Mouse (Mus musculus) lung, embryonic 16.5 days (tissue): ENCODE data around the gene 4931406P16Rik. TPM values are rescaled to one million over a fixed set of nuclear protein-coding genes. Genes with fewer than 3 reads are reported as not detected.

Source experiments
- ATAC-seq: fragments of 200-750 bp; cut with Nextera tagmentation; 2 replicates; pipeline ENCODE4 v1.8.0; 2017; ENCODE audit warnings: low read depth, mild to moderate bottlenecking, moderate library complexity
- H3K27ac ChIP-seq: fragments of 300-500 bp; sonication (generic); 2 replicates; pipeline ENCODE4 v1.5.1; 2014; ENCODE audit warnings: mild to moderate bottlenecking, control low read depth, low read length
- H3K27me3 ChIP-seq: fragments of 300-500 bp; sonication (generic); 2 replicates; pipeline ENCODE4 v1.6.1; 2014; ENCODE audit warnings: low read depth, low read length, mixed read lengths; ENCODE audit not compliant: control insufficient read depth, insufficient read depth
- H3K36me3 ChIP-seq: fragments of 300-500 bp; sonication (generic); 2 replicates; pipeline ENCODE4 v1.6.1; 2014; ENCODE audit warnings: low read length; ENCODE audit not compliant: control insufficient read depth, insufficient read depth
- H3K4me1 ChIP-seq: fragments of 300-500 bp; sonication (generic); replicated peaks from 2 replicates; pipeline ENCODE4 v1.6.1; 2014; ENCODE audit warnings: low read length, mixed read lengths; ENCODE audit not compliant: control insufficient read depth, insufficient read depth
- H3K4me2 ChIP-seq: fragments of 300-500 bp; sonication (generic); 2 replicates; pipeline ENCODE4 v1.6.1; 2014; ENCODE audit warnings: low read depth, low read length, control low read depth
- H3K4me3 ChIP-seq: fragments of 300-500 bp; sonication (generic); 2 replicates; pipeline ENCODE4 v1.5.1; 2014; ENCODE audit warnings: mild to moderate bottlenecking, low read length, control low read depth
- H3K9ac ChIP-seq: fragments of 300-500 bp; sonication (generic); 2 replicates; pipeline ENCODE4 v1.6.1; 2014; ENCODE audit warnings: low read length, control low read depth
- H3K9me3 ChIP-seq: fragments of 300-500 bp; sonication (generic); 2 replicates; pipeline ENCODE4 v1.6.1; 2016; ENCODE audit warnings: low read length; ENCODE audit not compliant: control insufficient read depth
- WGBS: fragments of 180-500 bp; shearing (Covaris S2); extraction: QIAGEN DNeasy Blood & Tissue Kit; methylation state at CpG from one replicate; pipeline ENCODE4 v1.1.7; 2014; 5-methylcytosine and 5-hydroxymethylcytosine counted together
- polyA plus RNA-seq: library from polyadenylated mRNA; unstranded; fragments of >200 nt; fragmentation: Nextera tagmentation; extraction: Ambion mirVana; gene quantifications from 2 replicates; pipeline ENCODE4 v1.2.1, GENCODE M21; 2015

4931406P16Rik gene
- polyA plus RNA-seq, 1 experiment from 2014 or later, result 63.8 TPM

GRCm38 (mm10) chr7:34301952-34302351, 11.4 kb downstream of the 4931406P16Rik start:
- Histone ChIP-seq H3K9ac (no peak overlapping the region), H3K4me1 (peaks cover 11% of the 10 kb centered on the region), H3K4me2 (no peak overlapping the region), H3K4me3 (no peak overlapping the region), H3K27me3 (no peaks in the 10 kb centered on the region), H3K36me3 (peaks cover 2% of the 10 kb centered on the region; the same call in 1 of the 2 replicates), H3K27ac (peak overlapping the region; percentile 80), H3K9me3 (no peaks in the 10 kb centered on the region)
- 75% methylated on average over 3 of the region's 3 CpGs for WGBS
- ATAC-seq, result peak; percentile 60

GRCm38 (mm10) chr7:34298818-34299217, 14.5 kb downstream of the 4931406P16Rik start:
- ATAC-seq, result peak; percentile 41; the same call in 1 of the 2 replicates
- H3K4me1 ChIP-seq, result no peaks in the 10 kb centered on the region
- no peaks in the 10 kb centered on the region for H3K27me3 ChIP-seq
- H3K4me3 ChIP-seq, result no peak overlapping the region
- H3K36me3 ChIP-seq, result peaks cover 2% of the 10 kb centered on the region
- peak overlapping the region; percentile 20; the same call in 1 of the 2 replicates for H3K27ac ChIP-seq
- WGBS, result 83% methylated on average over 2 of the region's 2 CpGs
- no peak overlapping the region for H3K4me2 ChIP-seq
- H3K9me3 ChIP-seq, result no peaks in the 10 kb centered on the region
- no peak overlapping the region for H3K9ac ChIP-seq

DNA sequence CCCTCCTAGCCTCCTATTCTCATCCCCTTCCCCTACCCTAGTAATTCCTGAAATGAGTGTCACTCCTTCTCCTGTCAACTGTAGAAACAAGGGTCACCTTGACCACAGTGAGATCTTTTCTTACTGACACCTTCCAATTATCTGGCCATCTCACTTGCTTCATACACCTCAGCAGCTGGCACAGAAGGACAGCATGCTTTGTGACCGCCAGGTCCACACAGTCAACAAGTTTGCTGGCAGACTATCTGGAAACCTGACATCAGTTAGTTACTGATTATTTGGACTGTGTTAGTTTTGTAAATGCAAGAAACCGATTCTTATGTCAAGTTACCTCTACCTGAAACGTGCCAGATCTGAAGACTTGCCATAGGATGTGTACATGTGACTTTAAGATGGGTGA, 17.2 kb downstream of the 4931406P16Rik start:
- H3K27me3 ChIP-seq, result no peaks in the 10 kb centered on the region
- WGBS, result 83% methylated on average over 3 of the region's 3 CpGs
- no peaks in the 10 kb centered on the region for H3K9me3 ChIP-seq
- no peaks in the 10 kb centered on the region for H3K4me1 ChIP-seq
- no peak overlapping the region for H3K27ac ChIP-seq
- no peak overlapping the region for H3K9ac ChIP-seq
- H3K4me2 ChIP-seq, result no peak overlapping the region
- no peak overlapping the region for H3K4me3 ChIP-seq
- no peaks in the 10 kb centered on the region; the same call in 1 of the 2 replicates for H3K36me3 ChIP-seq
- ATAC-seq, result no peak

DNA sequence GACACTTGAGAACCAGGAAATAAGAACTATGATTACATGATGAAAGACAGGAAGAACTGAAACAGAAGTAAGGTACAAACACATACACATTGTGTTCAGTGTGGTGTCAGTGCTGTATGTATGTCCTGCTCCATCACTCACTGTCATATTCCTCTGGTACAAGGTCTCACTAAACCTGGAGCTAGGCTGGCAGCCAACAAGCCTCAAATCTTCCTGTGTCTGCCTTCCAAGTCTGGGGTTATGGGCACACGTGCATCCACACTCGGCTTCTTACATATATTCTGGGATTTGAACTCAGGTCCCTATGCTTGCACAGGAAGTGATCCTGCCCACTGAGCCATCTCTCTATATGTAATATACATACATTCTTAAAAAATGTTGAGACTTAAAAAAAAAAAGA, 20.7 kb downstream of the 4931406P16Rik start:
- 70% methylated on average over 2 of the region's 2 CpGs for WGBS
- no peak overlapping the region for H3K4me3 ChIP-seq

GRCm38 (mm10) chr7:34291265-34291664, 22.1 kb downstream of the 4931406P16Rik start:
- no peak overlapping the region for H3K4me3 ChIP-seq
- no peaks in the 10 kb centered on the region for H3K9me3 ChIP-seq
- H3K4me2 ChIP-seq, result no peak overlapping the region
- H3K27me3 ChIP-seq, result no peaks in the 10 kb centered on the region
- WGBS, result 53% methylated on average over 1 of the region's 1 CpGs
- no peaks in the 10 kb centered on the region; the same call in 1 of the 2 replicates for H3K36me3 ChIP-seq
- ATAC-seq, result peak; percentile 73; the same call in 1 of the 2 replicates
- H3K27ac ChIP-seq, result peak overlapping the region; percentile 74
- H3K9ac ChIP-seq, result no peak overlapping the region
- no peaks in the 10 kb centered on the region for H3K4me1 ChIP-seq

More for the DNA sequence above, 20.7 kb downstream of the 4931406P16Rik start:
- H3K4me2 ChIP-seq, result no peak overlapping the region
- no peaks in the 10 kb centered on the region; the same call in 1 of the 2 replicates for H3K36me3 ChIP-seq
- ATAC-seq, result peak; percentile 41; the same call in 1 of the 2 replicates
- 0 out of 2 replicates have a peak overlapping the region, but pooled peaks have one; percentile 36 for H3K27ac ChIP-seq
- no peak overlapping the region for H3K9ac ChIP-seq
- no peaks in the 10 kb centered on the region for H3K4me1 ChIP-seq
- H3K27me3 ChIP-seq, result no peaks in the 10 kb centered on the region
- no peaks in the 10 kb centered on the region for H3K9me3 ChIP-seq

DNA sequence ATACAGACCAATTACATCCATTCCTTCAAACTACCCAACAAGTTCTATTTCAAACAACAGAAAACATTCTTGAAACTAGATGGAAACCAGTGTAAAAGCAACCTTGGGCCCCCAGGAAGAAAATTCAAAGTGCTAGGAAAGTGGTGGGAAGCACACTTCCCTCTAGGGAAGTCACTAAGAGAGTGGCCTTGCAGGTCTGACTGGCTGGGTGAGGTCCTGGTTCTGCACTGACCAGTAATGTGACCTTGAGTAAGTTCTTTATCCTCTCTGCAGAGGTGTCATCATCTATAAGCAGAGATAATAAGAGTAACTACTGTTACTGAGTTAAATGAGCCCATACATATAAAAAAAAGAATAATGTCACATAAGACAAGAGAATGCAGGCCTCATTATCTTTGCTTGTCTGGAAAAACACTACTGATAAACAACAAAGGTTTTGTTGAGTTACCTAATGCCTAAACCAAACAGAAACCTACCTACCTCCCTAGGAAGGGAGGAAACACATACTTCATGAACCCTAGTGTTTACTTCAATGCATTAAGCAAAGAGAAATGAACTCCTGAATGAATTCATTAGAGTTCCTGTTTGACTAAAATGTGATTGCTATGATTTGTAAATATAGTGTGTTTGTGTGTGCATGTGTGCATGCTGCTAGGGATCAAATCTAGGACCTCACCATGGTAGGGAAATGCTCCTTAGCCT, 22.8 kb downstream of the 4931406P16Rik start:
- Histone ChIP-seq H3K9me3 (no peaks in the 10 kb centered on the region), H3K27me3 (no peaks in the 10 kb centered on the region), H3K36me3 (no peaks in the 10 kb centered on the region), H3K9ac (no peak overlapping the region), H3K27ac (peak overlapping the region; percentile 74), H3K4me2 (no peak overlapping the region), H3K4me1 (no peaks in the 10 kb centered on the region), H3K4me3 (no peak overlapping the region)
- 0 out of 2 replicates have a peak, but pooled peaks have one; percentile 15 for ATAC-seq

GRCm38 (mm10) chr7:34277656-34278055, 35.7 kb downstream of the 4931406P16Rik start:
- 95% methylated on average over 2 of the region's 2 CpGs for WGBS
- no peak overlapping the region for H3K9ac ChIP-seq
- no peaks in the 10 kb centered on the region for H3K9me3 ChIP-seq
- no peaks in the 10 kb centered on the region for H3K27me3 ChIP-seq
- H3K36me3 ChIP-seq, result peaks cover 7% of the 10 kb centered on the region
- H3K4me1 ChIP-seq, result no peaks in the 10 kb centered on the region
- no peak for ATAC-seq
- no peak overlapping the region for H3K27ac ChIP-seq
- no peak overlapping the region for H3K4me3 ChIP-seq
- H3K4me2 ChIP-seq, result no peak overlapping the region

GRCm38 (mm10) chr7:34276066-34276465, 37.3 kb downstream of the 4931406P16Rik start:
- WGBS, result 95% methylated on average over 3 of the region's 3 CpGs
- no peak for ATAC-seq

DNA sequence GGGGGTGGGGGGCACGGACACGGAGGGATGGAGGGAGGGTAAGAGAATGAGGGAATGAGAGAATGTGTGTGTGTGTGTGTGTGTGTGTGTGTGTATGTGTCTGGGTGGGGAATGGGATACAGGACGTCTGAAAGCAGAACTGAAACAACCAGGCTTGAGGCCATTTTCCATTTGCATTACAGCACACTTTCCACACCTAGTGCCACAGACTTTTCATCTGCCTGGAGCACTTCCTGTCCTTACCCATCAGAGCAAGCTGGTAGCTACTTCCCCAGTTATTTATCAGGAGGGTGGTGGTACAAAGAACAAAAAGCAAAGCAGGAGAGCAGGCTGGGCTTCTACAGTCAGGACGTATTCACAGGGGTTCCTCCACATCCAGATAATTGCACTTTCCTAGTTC, 40.9 kb downstream of the 4931406P16Rik start:
- ATAC-seq, result no peak
- Histone ChIP-seq H3K36me3 (peaks cover 1% of the 10 kb centered on the region), H3K9me3 (no peaks in the 10 kb centered on the region), H3K4me1 (peaks cover 7% of the 10 kb centered on the region), H3K9ac (no peak overlapping the region), H3K27me3 (no peaks in the 10 kb centered on the region), H3K4me3 (no peak overlapping the region), H3K4me2 (no peak overlapping the region), H3K27ac (no peak overlapping the region)
- 76% methylated on average over 4 of the region's 4 CpGs for WGBS

More at GRCm38 (mm10) chr7:34276066-34276465, 37.3 kb downstream of the 4931406P16Rik start:
- Histone ChIP-seq H3K4me1 (no peaks in the 10 kb centered on the region), H3K9ac (no peak overlapping the region), H3K27me3 (no peaks in the 10 kb centered on the region), H3K27ac (no peak overlapping the region), H3K9me3 (no peaks in the 10 kb centered on the region), H3K36me3 (peaks cover 4% of the 10 kb centered on the region), H3K4me3 (no peak overlapping the region), H3K4me2 (no peak overlapping the region)
